Mouse (Mus musculus) bone marrow macrophage, adult 2 months (primary cell): ENCODE results near the gene Rela.

Experiments
- CTCF ChIP-seq: IDR thresholded peaks from 2 replicates; pipeline ENCODE4 v1.5.1; 2012; ENCODE audit warnings: low read depth, mild to moderate bottlenecking, low read length, moderate library complexity
- POLR2A ChIP-seq: IDR thresholded peaks from 2 replicates; pipeline ENCODE4 v1.6.1; 2012; ENCODE audit warnings: mild to moderate bottlenecking, low read depth, low read length, borderline replicate concordance

DNA sequence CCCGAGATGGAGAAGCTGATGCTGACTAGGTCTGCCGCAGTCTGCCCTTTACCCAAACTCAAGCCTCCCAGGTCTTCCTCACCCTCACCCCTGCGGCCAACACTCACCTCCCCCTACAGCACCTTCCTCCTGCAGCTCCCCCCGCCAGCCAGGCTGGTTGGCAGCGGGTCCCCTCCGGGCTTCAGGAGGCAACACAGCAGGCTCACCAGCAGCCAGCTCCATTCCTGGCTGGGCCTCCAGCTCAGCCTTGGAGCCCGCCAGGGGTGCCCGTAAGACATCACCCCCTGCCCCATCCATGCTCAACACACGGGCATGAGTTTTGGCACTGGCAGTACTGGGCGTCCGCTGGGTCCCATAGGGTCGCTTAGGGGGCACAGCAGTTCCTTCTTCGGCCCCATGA is 47.7 kb downstream of the Rela start:
- TF ChIP-seq CTCF = no peak
- TF ChIP-seq POLR2A = no peak
